Mouse (Mus musculus) brain, embryonic 18.5 days (tissue): ENCODE measurements around the gene 3110082I17Rik.
"Not testable (repeated sequence)": the region's sequence is repeated elsewhere in the genome, so short reads cannot be mapped to it uniquely, and the experiment has no call there.

Experiments used
- DNase-seq: peaks from one replicate; pipeline ENCODE4 v3.0.0-alpha.2; 2012; ENCODE audit warnings: low read depth, low spot score

Gene 3110082I17Rik

DNA sequence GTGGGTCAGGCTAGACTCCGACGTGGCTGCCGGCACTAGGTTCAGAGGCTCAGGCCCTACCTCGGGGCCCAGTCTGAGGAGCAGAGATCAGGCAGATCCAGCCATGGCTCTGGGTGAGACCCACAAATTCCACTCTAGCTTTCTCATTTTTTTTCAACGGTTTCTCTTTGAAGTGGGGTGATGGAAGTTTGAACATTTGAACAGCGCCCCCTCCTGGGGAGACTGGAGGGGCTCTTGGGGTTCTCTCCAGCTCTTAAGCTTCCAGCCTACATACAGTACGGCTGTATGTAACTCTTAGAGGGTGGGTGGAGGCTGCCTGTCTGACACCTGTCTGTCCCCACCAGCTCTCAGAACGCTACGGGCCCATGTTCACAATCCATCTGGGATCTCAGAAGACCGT is 106.8 kb downstream of the 3110082I17Rik start:
- DNase-seq, result no peak

- DNase-seq, result no peak
Observed at GRCm38 (mm10) chr5:139352317-139352716, 108.0 kb downstream of the 3110082I17Rik start, which contains the start of gene Cyp2w1. Gene Cyp2w1, plus strand, starts transcription at chr5:139352617.

GRCm38 (mm10) chr5:139351628-139352027 is 108.7 kb downstream of the 3110082I17Rik start:
- no peak for DNase-seq

DNA sequence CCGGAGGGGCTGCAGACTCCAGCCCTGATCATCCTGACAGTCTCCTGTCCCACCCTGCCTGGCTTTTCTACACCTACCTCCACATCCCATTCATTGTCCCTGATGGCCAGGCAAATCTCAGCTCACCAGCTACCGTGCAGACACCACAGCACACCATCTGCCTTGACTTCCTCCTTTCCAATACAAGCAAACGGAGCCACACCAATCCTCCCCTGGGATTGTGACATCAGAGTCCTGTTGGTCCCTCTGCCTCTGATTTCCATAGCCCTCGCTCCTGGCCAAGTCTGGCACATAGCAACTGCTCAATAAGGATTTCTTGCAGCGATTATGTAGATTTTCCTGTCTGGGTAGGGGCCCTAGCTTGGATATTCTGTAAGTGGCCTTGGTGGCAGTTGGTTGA is 109.2 kb downstream of the 3110082I17Rik start, which contains the start of gene Cox19:
Gene Cox19 (minus strand): TSS at position 285 of the 400 bp plus-strand sequence.
- no peak for DNase-seq

GRCm38 (mm10) chr5:139349713-139350112 is 110.6 kb downstream of the 3110082I17Rik start:
- DNase-seq, result no peak

GRCm38 (mm10) chr5:139347225-139347624 is 113.1 kb downstream of the 3110082I17Rik start:
- DNase-seq, result no peak

DNA sequence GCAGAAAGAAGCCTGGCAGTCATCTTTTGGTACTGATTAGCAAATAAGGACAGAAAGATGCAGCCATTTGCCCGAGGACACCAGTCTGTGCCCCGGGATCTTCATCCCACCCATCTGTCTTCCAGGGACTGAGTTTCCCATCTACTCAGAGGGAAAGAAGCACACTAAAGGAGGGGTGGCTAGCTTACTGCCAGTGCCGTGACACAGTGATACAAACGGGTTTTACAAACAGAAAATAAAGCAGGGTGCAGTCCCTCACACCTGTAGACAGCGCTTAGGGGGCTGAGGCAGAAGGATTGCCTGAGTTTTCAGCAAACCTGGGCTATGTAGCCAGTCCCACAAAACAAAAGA is 115.0 kb downstream of the 3110082I17Rik start:
- no peak for DNase-seq

DNA sequence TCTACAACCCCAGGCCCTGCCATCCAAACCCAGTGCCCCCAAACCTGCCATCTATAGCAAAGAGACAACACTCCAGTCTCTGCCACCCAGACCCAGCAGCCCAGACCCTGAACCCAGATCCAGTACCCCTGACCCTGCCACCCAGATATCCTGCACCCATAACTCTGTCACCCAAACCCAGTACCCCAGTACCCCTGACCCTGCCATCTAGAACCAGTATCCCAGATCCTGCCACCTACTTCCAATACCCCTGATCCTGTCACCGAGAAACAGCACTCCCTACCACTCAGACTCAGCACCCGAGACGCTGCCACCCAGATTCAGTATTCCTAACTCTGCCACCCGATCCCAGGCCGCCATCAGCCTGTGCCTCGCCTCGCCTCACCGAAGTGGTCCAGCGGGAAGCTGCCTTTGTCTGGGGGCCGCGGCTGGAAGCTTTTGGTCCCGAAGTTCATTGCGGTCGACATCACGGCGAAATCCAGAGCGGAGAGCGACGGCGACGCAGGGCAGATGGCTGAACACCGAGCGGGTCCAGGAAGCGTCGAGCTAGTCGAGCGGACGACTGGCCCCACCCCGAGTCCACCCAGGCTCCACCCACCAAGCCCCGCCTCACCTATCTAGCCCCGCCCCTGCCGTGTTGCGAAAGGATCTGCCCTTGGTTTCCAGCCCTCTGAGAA is 115.5 kb downstream of the 3110082I17Rik start:
- DNase-seq, result peak; percentile 70

DNA sequence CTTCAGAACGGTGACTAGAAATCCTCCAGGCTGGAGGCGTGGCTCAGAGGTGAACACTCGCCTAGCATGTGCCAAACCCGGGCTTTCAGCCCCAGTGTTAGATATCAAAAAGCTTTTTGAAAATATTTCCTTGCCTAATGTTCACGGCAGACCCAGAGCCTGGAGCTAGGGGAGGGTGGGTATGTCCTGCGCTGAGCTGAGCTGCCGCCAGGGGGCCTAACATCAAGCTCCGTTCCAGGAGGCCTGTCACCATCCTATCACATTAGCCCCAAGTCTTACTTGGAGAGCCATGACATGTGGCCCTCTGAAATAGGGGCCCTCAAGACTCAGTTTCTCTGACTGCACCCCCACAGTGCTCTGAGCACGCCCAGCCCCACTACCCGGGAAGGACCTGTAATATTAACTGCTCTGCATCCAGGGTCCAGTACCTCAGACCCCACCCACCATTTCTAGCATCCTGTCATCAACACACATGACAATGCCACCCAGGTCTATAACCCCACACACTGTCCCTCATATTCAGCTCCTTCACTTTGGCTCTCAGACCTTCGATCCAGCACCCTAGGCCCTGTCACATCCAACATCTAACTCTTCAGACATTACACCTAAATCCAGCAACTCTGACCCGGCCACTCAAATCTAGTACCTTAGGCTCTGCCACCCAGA is 116.2 kb downstream of the 3110082I17Rik start:
- no peak for DNase-seq

DNA sequence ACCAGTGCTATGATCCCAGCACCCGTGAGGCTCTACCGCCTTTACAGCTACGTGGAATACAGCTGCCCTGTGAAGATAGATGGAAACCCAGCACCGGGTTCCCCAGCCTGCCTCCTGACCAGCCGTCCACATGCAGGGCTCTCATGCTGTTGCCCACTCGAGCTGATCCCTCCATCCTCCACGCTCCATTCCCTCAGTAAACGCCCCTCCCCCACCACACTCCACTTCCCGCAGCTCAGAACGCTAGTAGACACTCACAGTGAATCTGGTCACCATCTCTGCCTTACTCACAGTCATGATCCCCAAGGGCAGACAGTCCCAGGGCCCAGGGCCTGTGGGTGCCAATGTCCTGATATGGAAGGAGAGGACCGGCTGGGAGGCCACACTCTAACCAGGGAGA is 121.4 kb downstream of the 3110082I17Rik start:
- DNase-seq, result no peak

DNA sequence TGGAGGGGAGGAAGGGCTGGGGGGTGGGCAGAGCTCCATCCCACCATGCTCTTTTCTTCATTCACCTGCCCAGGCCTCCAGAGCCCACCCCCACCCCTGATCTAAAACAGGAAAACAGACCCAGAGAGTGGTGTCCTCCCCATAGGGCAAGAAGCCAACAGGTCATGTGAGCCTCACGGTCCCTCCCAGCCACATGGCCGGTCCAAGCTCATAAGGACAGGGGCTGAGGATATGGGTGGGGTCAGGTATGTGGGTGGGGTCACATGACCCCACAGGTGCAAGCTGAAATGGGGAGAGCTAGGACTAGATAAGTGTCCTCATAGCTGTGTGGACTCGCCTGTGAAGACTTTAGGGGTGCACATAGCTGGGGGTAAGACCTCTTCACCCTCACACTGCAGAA is 121.9 kb downstream of the 3110082I17Rik start:
- no peak for DNase-seq

DNA sequence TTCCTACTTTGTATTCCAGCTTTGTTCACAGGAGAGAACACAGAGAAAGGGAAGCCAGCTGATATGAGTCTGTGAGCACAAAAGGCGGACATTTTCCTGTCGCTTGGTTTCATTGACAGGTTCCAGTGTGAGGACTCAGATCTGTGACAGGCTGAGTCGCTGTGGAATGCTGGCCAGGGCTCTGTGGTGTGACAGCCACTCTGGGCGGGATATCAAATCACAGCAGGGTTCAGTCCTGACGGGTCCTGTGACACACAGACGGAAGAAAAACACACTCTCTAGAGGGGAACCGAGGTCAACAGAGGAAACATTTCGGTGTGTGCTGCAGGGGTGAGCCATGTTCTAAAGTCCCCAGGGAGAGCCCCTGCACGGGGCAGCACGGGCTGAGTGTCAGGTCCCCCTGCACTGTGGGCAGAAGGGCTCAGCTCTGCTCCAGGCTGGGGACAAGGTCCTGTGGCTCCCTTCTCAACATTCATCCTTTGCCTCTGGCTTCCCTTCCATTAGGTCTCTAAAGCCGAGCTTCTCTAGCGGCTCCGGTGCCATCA is 122.4 kb downstream of the 3110082I17Rik start:
- no peak for DNase-seq

DNA sequence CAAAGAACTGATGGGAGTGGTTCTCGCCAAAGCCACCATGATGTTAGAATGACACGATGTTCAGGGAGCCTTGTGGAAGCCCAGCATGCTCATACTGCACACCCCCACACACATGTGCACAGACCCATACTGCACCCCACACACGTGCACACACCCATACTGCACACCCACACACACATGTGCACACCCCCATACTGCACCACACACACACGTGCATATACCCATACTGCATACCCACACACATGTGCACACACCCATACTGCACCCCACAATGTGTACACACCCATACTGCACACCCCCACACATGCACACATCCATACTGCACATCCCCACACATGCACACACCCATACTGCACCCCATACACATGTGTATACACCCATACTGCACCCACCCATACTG is 124.7 kb downstream of the 3110082I17Rik start:
- DNase-seq, result no peak

DNA sequence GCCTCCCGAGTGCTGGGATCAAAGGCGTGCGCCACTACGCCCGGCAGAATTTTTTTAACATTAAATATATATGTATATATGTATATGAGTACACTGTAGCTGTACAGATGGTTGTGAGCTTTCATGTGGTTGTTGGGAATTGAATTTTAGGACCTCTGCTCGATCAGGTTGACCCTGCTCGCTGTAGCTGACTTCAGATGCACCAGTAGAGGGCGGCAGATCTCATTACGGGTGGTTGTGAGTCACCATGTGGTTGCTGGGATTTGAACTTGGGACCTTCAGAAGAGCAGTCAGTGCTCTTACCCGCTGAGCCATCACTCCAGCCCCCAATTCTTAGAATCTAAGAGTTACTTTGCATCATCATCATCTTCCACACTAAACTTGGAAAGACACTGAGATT is 125.9 kb downstream of the 3110082I17Rik start:
- DNase-seq, result not testable (repeated sequence)

- DNase-seq, result no peak
Observed at GRCm38 (mm10) chr5:139333301-139334013, 126.9 kb downstream of the 3110082I17Rik start.

GRCm38 (mm10) chr5:139332590-139333272 is 127.6 kb downstream of the 3110082I17Rik start:
- no peak for DNase-seq

GRCm38 (mm10) chr5:139331742-139332141 is 128.6 kb downstream of the 3110082I17Rik start:
- no peak for DNase-seq

DNA sequence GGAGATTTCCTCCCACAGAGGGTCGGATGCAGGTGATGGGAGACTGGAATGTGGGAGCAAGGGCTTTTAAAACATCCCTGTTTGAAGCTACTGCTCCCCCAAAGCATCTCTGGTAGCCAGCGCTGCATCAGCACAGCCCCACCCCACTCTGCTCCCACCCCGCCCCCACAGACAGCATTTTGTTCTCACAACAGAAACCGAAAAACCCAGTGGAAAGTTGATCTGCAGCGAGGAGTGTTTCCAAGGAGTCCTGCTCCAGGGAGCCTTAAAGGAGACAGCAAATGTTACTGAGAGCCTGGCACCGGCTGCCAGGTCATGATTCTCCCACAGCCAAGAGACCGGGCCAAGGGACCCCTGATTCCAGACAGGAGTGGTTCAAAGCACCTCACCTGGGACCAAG is 129.6 kb downstream of the 3110082I17Rik start:
- no peak for DNase-seq

DNA sequence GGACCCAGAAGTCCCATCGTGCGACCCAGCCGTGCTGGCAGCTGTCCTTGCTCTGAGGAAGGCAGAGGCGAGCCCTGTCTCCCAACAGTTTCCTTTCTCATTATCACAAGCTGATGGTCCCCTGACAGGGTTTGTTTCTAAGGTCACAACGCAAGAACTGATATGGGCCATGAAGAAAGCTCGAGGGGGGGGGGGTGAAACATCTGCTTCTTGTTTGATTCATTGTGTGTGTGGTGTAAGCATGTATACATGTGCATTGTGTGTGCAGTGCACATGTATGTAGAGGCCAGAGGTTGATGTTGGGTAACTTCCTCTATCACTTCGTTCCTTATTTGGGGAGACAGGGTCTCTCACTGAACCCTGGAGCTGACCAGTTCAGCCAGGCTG is 132.7 kb downstream of the 3110082I17Rik start:
- DNase-seq, result no peak

DNA sequence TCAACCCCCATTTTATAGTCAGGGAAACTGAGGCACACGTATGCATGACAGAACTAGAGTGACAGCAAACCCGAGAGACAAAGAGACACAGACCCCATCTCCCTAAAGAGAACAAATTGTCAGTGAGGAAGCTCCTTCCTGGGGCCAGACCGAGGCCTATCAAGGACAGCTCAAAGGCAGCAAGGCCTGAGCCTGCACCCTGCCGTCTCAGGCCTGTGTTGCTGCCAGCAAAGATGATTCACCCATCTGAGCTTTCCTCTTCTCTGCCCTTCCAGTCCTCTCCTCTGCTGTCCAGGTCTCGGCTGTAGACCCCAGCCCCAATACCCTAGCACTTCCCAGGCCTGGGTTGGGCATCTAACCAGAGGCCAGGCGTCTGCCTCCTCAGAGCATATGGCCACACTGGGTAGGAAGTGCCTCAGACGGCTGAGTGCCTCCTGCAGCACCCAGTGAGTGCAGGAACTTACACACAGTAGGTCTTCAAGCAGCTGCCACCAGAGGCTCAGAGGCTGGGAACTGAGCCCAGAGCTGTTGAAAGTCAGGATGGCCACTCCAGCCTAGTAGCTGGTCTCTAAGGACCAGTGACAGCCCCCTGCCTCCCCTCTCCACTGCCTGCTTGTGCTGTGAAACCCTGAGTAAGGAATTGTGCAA is 133.2 kb downstream of the 3110082I17Rik start:
- no peak for DNase-seq

GRCm38 (mm10) chr5:139326111-139326696 is 134.1 kb downstream of the 3110082I17Rik start:
- no peak for DNase-seq
